Mouse (Mus musculus): ENCODE data around the gene Cox8a.

- no peak for TF ChIP-seq CTCF (IDR thresholded peaks at IDR 0.05)
- no peak for TF ChIP-seq POLR2A (IDR thresholded peaks at IDR 0.05; ENCODE audit: insufficient read depth, low read depth, low read length)
- TF ChIP-seq EP300 (IDR thresholded peaks at IDR 0.05; ENCODE audit: insufficient read depth, low read depth, low read length), result no peak
Measured at GRCm38 (mm10) chr19:7236742-7237141, 19.3 kb upstream of the Cox8a start.

Measured in heart, adult 2 months (tissue).